Mouse (Mus musculus) cortical plate, adult 2 months (tissue): ENCODE measurements around the gene Elfn1. TPM values are rescaled to one million over a fixed set of nuclear protein-coding genes. Genes with fewer than 3 reads are reported as not detected.
A peak's percentile ranks its signal among the peaks of the same experiment; 100 is the strongest.

ENCODE experiments used
- H3K27ac ChIP-seq: fragments of 200-500 bp; 2 replicates; pipeline ENCODE4 v1.5.1; 2012; ENCODE audit warnings: low read length, control low read depth, inconsistent platforms; ENCODE audit not compliant: insufficient read depth
- H3K4me1 ChIP-seq: fragments of 200-500 bp; 2 replicates; pipeline ENCODE4 v1.6.1; 2011; ENCODE audit warnings: low read length; ENCODE audit not compliant: control insufficient read depth, insufficient read depth
- H3K4me3 ChIP-seq: fragments of 200-500 bp; 2 replicates; pipeline ENCODE4 v1.5.1; 2011; ENCODE audit warnings: mild to moderate bottlenecking, low read length, control low read depth; ENCODE audit not compliant: insufficient read depth
- CTCF ChIP-seq: fragments of 200-500 bp; IDR thresholded peaks from 2 replicates; pipeline ENCODE4 v1.5.1; 2011; ENCODE audit warnings: mild to moderate bottlenecking, control low read depth, low read length; ENCODE audit not compliant: insufficient read depth; ENCODE audit errors: extremely low read depth
- POLR2A ChIP-seq: fragments of 200-500 bp; IDR thresholded peaks from 2 replicates; pipeline ENCODE4 v1.6.1; 2011; ENCODE audit warnings: mild to moderate bottlenecking, low read length, control low read depth; ENCODE audit not compliant: insufficient read depth; ENCODE audit errors: extremely low read depth
- polyA plus RNA-seq: library from polyadenylated mRNA; depleted of rRNA; stranded (reverse); fragments of >200 nt; gene quantifications from 2 replicates; pipeline ENCODE4 v1.2.3, GENCODE M21; 2012

Elfn1 gene
- polyA plus RNA-seq, 1 experiment = 22.4 TPM

DNA sequence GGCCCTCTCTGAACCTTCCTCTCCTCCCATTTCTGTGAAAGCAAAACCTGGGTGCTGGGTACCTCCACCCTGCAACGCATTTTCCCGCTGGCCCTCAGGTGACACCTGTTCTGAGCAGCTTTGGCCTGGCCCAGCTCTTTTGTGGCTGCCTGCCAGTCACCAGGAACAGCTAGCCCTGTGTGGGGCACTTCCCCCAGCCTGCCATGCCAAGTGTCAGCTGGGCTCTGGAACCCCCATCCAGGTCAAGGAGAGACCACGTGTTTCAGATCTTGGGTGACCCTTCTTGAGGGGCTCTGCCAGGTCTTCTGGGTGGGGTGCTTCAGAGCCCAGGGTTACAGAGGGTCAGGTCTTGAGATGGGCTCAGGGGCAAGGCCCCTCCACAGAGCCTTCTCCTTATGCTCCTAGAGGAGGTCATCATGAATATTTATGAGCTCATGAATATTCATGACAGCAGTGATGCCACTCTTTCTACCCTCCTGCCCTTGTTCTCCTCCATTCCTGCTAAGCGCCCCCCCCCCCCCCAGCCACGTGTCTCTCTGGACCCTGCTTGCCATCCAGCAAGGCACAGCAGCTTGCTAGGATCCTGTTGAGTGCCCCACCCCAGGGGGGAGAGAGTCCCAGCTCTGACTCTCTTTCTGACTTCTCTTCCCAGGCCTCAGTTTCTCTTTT is 15.3 kb upstream of the Elfn1 start:
- no peak overlapping the region for H3K4me3 ChIP-seq
- TF ChIP-seq POLR2A (no peak), CTCF (no peak)
- H3K4me1 ChIP-seq = no peaks in the 10 kb centered on the region
- H3K27ac ChIP-seq = no peak overlapping the region

GRCm38 (mm10) chr5:139892995-139893345 is 14.8 kb upstream of the Elfn1 start:
- H3K27ac ChIP-seq = no peak overlapping the region
- no peak overlapping the region for H3K4me3 ChIP-seq
- no peaks in the 10 kb centered on the region for H3K4me1 ChIP-seq
- TF ChIP-seq CTCF (no peak), POLR2A (no peak)

DNA sequence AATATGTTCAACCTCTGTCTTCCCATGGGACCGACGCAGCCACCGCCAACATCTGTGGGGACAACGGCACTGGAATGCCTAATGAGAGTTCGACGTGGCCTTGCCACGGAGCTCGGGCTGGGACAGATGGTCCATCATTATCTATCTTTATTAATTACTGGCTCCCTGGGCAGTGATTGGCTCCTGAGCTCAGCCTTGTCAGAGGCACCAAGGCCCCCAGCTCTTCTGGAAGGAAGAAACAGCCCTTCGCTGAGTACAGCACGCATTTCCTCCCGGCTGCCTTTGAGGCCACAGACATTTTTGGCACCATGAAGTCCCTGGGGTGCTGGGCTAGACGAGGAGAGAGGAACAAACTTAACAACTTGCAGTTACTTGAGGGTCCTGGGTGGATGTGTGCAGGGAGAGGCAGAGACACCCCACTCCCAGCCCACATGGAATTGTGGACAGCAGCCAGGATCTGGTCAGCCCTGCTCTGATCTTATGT is 13.7 kb upstream of the Elfn1 start:
- Histone ChIP-seq H3K27ac (no peak overlapping the region), H3K4me1 (no peaks in the 10 kb centered on the region), H3K4me3 (no peak overlapping the region)
- no peak for TF ChIP-seq POLR2A
- TF ChIP-seq CTCF = no peak

- H3K4me3 ChIP-seq = no peak overlapping the region
- no peak overlapping the region for H3K27ac ChIP-seq
- TF ChIP-seq CTCF (no peak), POLR2A (no peak)
- no peaks in the 10 kb centered on the region for H3K4me1 ChIP-seq
Measured at GRCm38 (mm10) chr5:139899044-139899443, 8.7 kb upstream of the Elfn1 start.

DNA sequence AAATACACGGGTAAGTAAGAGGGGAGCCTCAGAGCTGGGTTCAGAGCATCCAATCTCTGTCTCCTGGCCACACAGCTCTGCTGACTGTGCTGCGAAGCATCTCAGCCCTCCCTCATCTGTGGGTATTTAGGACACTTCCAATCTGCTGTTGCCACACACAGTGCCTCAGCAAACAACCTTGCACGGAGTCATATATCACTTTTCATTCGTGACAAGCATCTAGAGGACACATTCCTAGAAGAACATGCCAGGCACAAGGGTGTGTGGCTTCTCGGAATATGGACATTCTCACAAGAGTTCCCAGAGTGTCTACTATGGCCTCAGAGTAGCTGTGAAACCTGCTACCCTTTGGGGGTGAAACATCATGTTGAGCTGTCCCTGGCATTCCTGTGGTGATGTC is 2.6 kb upstream of the Elfn1 start:
- H3K27ac ChIP-seq = no peak overlapping the region
- TF ChIP-seq POLR2A (no peak), CTCF (no peak)
- H3K4me3 ChIP-seq = no peak overlapping the region
- no peaks in the 10 kb centered on the region for H3K4me1 ChIP-seq

GRCm38 (mm10) chr5:139906507-139906906 is 1.2 kb upstream of the Elfn1 start:
- Histone ChIP-seq H3K27ac (no peak overlapping the region), H3K4me1 (no peaks in the 10 kb centered on the region), H3K4me3 (no peak overlapping the region)
- TF ChIP-seq CTCF = no peak
- no peak for TF ChIP-seq POLR2A

DNA sequence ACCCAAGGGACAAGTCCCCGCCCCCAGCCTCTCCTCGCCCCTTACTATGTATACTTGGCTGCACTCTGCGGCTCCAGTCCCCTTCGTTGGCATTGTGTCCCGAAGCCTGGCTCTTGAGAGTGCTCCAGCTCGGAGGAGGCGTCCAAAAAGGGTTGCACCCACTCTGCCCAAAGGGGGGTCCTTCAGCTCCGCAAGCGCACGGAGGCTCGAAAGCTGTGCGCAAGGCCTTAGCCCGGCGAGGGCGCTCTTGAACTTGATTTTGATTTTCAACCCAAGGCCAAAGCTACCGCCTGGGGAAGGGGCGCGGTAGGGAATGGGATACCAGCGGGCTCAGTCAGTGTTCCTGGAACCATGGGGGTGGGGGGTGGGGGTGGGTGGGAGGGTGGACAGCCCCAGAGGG is 502 bp upstream of the Elfn1 start:
- TF ChIP-seq CTCF = peak; percentile 44
- no peak for TF ChIP-seq POLR2A
- no peaks in the 10 kb centered on the region for H3K4me1 ChIP-seq
- H3K4me3 ChIP-seq = peak overlapping the region; percentile 42; the same call in 1 of the 2 replicates
- no peak overlapping the region for H3K27ac ChIP-seq

DNA sequence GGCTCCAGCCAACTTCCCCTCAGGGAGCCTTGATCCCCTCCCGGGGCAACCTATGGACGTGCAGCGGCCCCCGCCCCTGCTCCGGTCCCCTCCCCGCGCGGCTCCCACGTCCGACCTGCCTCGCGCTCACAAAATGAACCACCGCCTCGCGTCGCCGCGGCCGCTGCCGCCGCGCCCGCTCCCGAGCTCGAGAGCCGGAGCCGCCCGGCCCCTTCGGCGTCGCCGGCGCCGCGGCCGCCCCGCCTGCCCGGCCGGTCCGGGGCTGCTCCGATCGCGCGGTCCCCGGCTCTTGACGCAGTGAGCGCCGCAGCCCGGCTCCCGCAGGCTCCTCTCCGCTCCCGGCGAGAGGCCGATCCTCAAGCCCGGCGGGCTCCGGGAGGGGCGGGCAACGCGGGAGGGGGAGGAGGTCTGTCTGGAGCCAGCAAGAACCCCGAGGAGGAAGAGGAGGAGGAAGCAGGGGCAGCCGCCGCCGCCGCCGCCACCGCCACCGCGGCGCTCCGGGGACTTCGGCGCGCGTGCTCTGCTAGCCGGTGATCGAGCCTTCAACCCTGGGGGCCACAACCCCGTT is 584 bp downstream of the Elfn1 start:
- Histone ChIP-seq H3K27ac (no peak overlapping the region), H3K4me1 (no peaks in the 10 kb centered on the region), H3K4me3 (peak overlapping the region; percentile 42)
- no peak for TF ChIP-seq CTCF
- no peak for TF ChIP-seq POLR2A

GRCm38 (mm10) chr5:139908811-139909627 is 1.3 kb downstream of the Elfn1 start:
- H3K4me3 ChIP-seq = peak overlapping the region; percentile 42
- TF ChIP-seq CTCF = no peak
- TF ChIP-seq POLR2A = no peak
- no peaks in the 10 kb centered on the region for H3K4me1 ChIP-seq
- H3K27ac ChIP-seq = no peak overlapping the region
